Mouse (Mus musculus) R1 (cell line): ENCODE results near the gene Tmem184b.
A peak's percentile ranks its signal among the peaks of the same experiment; 100 is the strongest.

Source experiments
- DNase-seq: peaks from one replicate; pipeline ENCODE4 v3.0.0-alpha.2; 2018; ENCODE audit warnings: low read depth, low spot score

Tmem184b gene

GRCm38 (mm10) chr15:79400134-79400974 lies 3.0 kb downstream of the Tmem184b start:
- no peak for DNase-seq

- no peak for DNase-seq
These were observed 3.9 kb downstream of the Tmem184b start for GRCm38 (mm10) chr15:79399231-79400052.

- DNase-seq: peak; percentile 97
These were observed 6.6 kb downstream of the Tmem184b start for GRCm38 (mm10) chr15:79396736-79397135.

GRCm38 (mm10) chr15:79395281-79395680 lies 8.1 kb downstream of the Tmem184b start:
- no peak for DNase-seq

- DNase-seq: no peak
These were observed 8.5 kb downstream of the Tmem184b start for GRCm38 (mm10) chr15:79394842-79395241.

GRCm38 (mm10) chr15:79393101-79393500 lies 10.3 kb downstream of the Tmem184b start:
- no peak for DNase-seq

- no peak for DNase-seq
These were observed 10.8 kb downstream of the Tmem184b start for GRCm38 (mm10) chr15:79392527-79392926.

GRCm38 (mm10) chr15:79391447-79392093 lies 11.8 kb downstream of the Tmem184b start:
- no peak for DNase-seq

- DNase-seq: no peak
These were observed 12.9 kb downstream of the Tmem184b start for GRCm38 (mm10) chr15:79390434-79390833.

GRCm38 (mm10) chr15:79388171-79388570 lies 15.2 kb downstream of the Tmem184b start:
- DNase-seq: no peak

GRCm38 (mm10) chr15:79387611-79388010 lies 15.8 kb downstream of the Tmem184b start:
- DNase-seq: no peak

- DNase-seq: no peak
These were observed 16.3 kb downstream of the Tmem184b start for GRCm38 (mm10) chr15:79387081-79387480.

GRCm38 (mm10) chr15:79381644-79382043 lies 21.7 kb downstream of the Tmem184b start:
- DNase-seq: no peak

GRCm38 (mm10) chr15:79380468-79381444 lies 22.6 kb downstream of the Tmem184b start:
- peak; percentile 79 for DNase-seq

- no peak for DNase-seq
These were observed 23.7 kb downstream of the Tmem184b start for GRCm38 (mm10) chr15:79379658-79380057.

GRCm38 (mm10) chr15:79378608-79379007 lies 24.8 kb downstream of the Tmem184b start:
- DNase-seq: no peak

- no peak for DNase-seq
These were observed 25.7 kb downstream of the Tmem184b start for GRCm38 (mm10) chr15:79377681-79378080.

- DNase-seq: peak; percentile 61
These were observed 28.6 kb downstream of the Tmem184b start for GRCm38 (mm10) chr15:79374760-79375159.

GRCm38 (mm10) chr15:79370281-79370843 lies 33.0 kb downstream of the Tmem184b start:
- no peak for DNase-seq

GRCm38 (mm10) chr15:79369452-79370280 lies 33.7 kb downstream of the Tmem184b start:
- no peak for DNase-seq
